Mouse (Mus musculus) erythroid progenitor cell, adult 5-6 weeks (primary cell): ENCODE results near the gene Jak1. TPM values are rescaled to one million over a fixed set of nuclear protein-coding genes. Genes with fewer than 3 reads are reported as not detected.

Experiments
- total RNA-seq, 2 experiments: library from RNA; stranded (forward) in 1 of 2; stranded (reverse) in 1 of 2; fragments of 150-400 nt in 1 of 2; fragments of 186-747, 209-891 nt in 1 of 2; gene quantifications; 2 replicates each; pipeline versions ENCODE4 v1.2.3 to v1.2.4; 2015 to 2017; ENCODE audit warnings: low replicate concordance in 2 of 2

The Jak1 gene
- total RNA-seq, 2 experiments from 2014 or later: 70.0 to 78.2 TPM

Other genes with a start within 250 kb of the Jak1 start
- not detected in 2 replicates for gene Gm10577, start 244.6 kb downstream of the Jak1 start, total RNA-seq (2015; ENCODE audit: low replicate concordance)
- not detected in 2 replicates for gene Gm10577, start 244.6 kb downstream of the Jak1 start, total RNA-seq (2017; ENCODE audit: low replicate concordance)
- not detected in 2 replicates for gene Raver2, start 196.3 kb downstream of the Jak1 start, total RNA-seq (2015; ENCODE audit: low replicate concordance)
- gene Raver2, start 196.3 kb downstream of the Jak1 start, total RNA-seq (2017; ENCODE audit: low replicate concordance): 0.26 TPM in 1 of 2 replicates, not detected in the other
- gene Ak4, start 154.0 kb upstream of the Jak1 start, total RNA-seq (2015; ENCODE audit: low replicate concordance): 0.42 and 0.72 TPM in 2 replicates
- gene Ak4, start 154.0 kb upstream of the Jak1 start, total RNA-seq (2017; ENCODE audit: low replicate concordance): 0.13 TPM in 1 of 2 replicates, not detected in the other
- 2.9 and 3.4 TPM in 2 replicates for gene Dnajc6, start 231.4 kb upstream of the Jak1 start, total RNA-seq (2015; ENCODE audit: low replicate concordance)
- 1.3 and 11.2 TPM in 2 replicates for gene Dnajc6, start 231.4 kb upstream of the Jak1 start, total RNA-seq (2017; ENCODE audit: low replicate concordance)